ENCODE assay signal across 29 mouse cellular contexts in genomic region chr13:10990503-10991025, GRCm38 (mm10).
DNase-seq lines count a peak whose midpoint lies in the region; ATAC-seq lines count a peak whose summit lies in the region.
"Had no signal": no experiment of that assay in that cellular context is flagged by ENCODE, and none has a peak within 500 bp of the region (broad histone marks: within the 10 kb centered on the region; RNA-seq: fewer than 3 reads in every experiment).

No protein-coding gene starts in this region.

- no peak overlapping the region for H3K27ac ChIP-seq in forebrain, embryonic 13.5 days
- no peak overlapping the region for H3K27ac ChIP-seq in forebrain, embryonic 11.5 days (ENCODE audit: low read depth, low read length)
- no peak overlapping the region for H3K27ac ChIP-seq in kidney, embryonic 16.5 days (ENCODE audit: low read length)
- no peak overlapping the region for H3K27ac ChIP-seq in liver, embryonic 12.5 days
- H3K27ac ChIP-seq: embryonic facial prominence, embryonic 10.5 days; embryonic facial prominence, embryonic 15.5 days; gastrocnemius, adult 2 months; heart, adult 2 months; hindbrain, embryonic 15.5 days; kidney, embryonic 15.5 days; limb, embryonic 13.5 days; neural tube, embryonic 13.5 days; stomach, postnatal 0 days had no signal

- ATAC-seq in forebrain, embryonic 13.5 days, result 0 out of 2 replicates have a peak, but pooled peaks have one; percentile 34
- ATAC-seq in forebrain, embryonic 11.5 days (replicated peaks; ENCODE audit: low FRiP score), result no peak
- ATAC-seq in kidney, embryonic 16.5 days (ENCODE audit: low FRiP score, low TSS enrichment), result no peak
- no peak for ATAC-seq in liver, embryonic 12.5 days
- ATAC-seq: liver, postnatal 0 days had no signal

- no peak for DNase-seq in forebrain, embryonic 11.5 days (ENCODE audit: low spot score)
- DNase-seq in layer of hippocampus, adult 18-20 months (ENCODE audit: low spot score in 2 of 2), result peak; percentile 11 to 39
- DNase-seq in layer of hippocampus, postnatal 10 days (ENCODE audit: low spot score in 2 of 2), result no peak
- peak; percentile 10 for DNase-seq in brain, adult 2 months (ENCODE audit: low read depth, low spot score)
- peak; percentile 9 to 31 for DNase-seq in layer of hippocampus, adult 8-10 months (ENCODE audit: low spot score in 2 of 2)
- DNase-seq: adrenal gland, postnatal 36 days; cerebellum, adult 18-20 months; gastrocnemius, adult 2 months; heart, adult 2 months; heart, postnatal 4 days; kidney, adult 18-20 months; kidney, postnatal 36 days; liver, postnatal 0 days; lung, postnatal 36 days; right cerebral cortex, postnatal 4 days; thymus, postnatal 4 days had no signal

- H3K27me3 ChIP-seq in forebrain, embryonic 13.5 days, result no peaks in the 10 kb centered on the region
- no peaks in the 10 kb centered on the region for H3K27me3 ChIP-seq in forebrain, embryonic 11.5 days (ENCODE audit: control insufficient read depth, insufficient read depth, low read length)
- no peaks in the 10 kb centered on the region for H3K27me3 ChIP-seq in kidney, embryonic 16.5 days (ENCODE audit: insufficient read depth, low read length)
- H3K27me3 ChIP-seq in liver, embryonic 12.5 days (replicated peaks), result no peaks in the 10 kb centered on the region
- H3K27me3 ChIP-seq: embryonic facial prominence, embryonic 15.5 days; heart, embryonic 12.5 days; hindbrain, embryonic 15.5 days; kidney, embryonic 15.5 days; limb, embryonic 13.5 days; neural tube, embryonic 13.5 days had no signal

- no peaks in the 10 kb centered on the region for H3K9me3 ChIP-seq in forebrain, embryonic 13.5 days (replicated peaks)
- no peaks in the 10 kb centered on the region for H3K9me3 ChIP-seq in forebrain, embryonic 11.5 days (ENCODE audit: control insufficient read depth, low read length)
- no peaks in the 10 kb centered on the region for H3K9me3 ChIP-seq in kidney, embryonic 16.5 days (ENCODE audit: low read length)
- H3K9me3 ChIP-seq in liver, embryonic 12.5 days (replicated peaks), result no peaks in the 10 kb centered on the region
- H3K9me3 ChIP-seq: embryonic facial prominence, embryonic 10.5 days; embryonic facial prominence, embryonic 15.5 days; heart, embryonic 12.5 days; hindbrain, embryonic 15.5 days; kidney, embryonic 15.5 days; limb, embryonic 13.5 days; neural tube, embryonic 13.5 days had no signal

- WGBS in forebrain, embryonic 13.5 days, result 83% methylated on average over 4 of the region's 4 CpGs
- 88% methylated on average over 4 of the region's 4 CpGs for WGBS in forebrain, embryonic 11.5 days
- WGBS in kidney, embryonic 16.5 days, result 86% methylated on average over 4 of the region's 4 CpGs
- 71% methylated on average over 4 of the region's 4 CpGs for WGBS in liver, embryonic 12.5 days (ENCODE audit: insufficient replicate concordance)

- H3K36me3 ChIP-seq in forebrain, embryonic 13.5 days (ENCODE audit: poor library complexity, severe bottlenecking), result no peaks in the 10 kb centered on the region
- H3K36me3 ChIP-seq in forebrain, embryonic 11.5 days (ENCODE audit: control insufficient read depth, insufficient read depth, low read length), result no peaks in the 10 kb centered on the region
- H3K36me3 ChIP-seq in kidney, embryonic 16.5 days (ENCODE audit: insufficient read depth, low read length), result no peaks in the 10 kb centered on the region
- no peaks in the 10 kb centered on the region for H3K36me3 ChIP-seq in liver, embryonic 12.5 days
- H3K36me3 ChIP-seq: embryonic facial prominence, embryonic 10.5 days; embryonic facial prominence, embryonic 15.5 days; heart, embryonic 12.5 days; hindbrain, embryonic 15.5 days; kidney, embryonic 15.5 days; limb, embryonic 13.5 days; neural tube, embryonic 13.5 days had no signal

- H3K4me1 ChIP-seq in forebrain, embryonic 13.5 days, result no peaks in the 10 kb centered on the region
- H3K4me1 ChIP-seq in forebrain, embryonic 11.5 days (replicated peaks; ENCODE audit: control insufficient read depth, insufficient read depth, low read length), result no peaks in the 10 kb centered on the region
- no peaks in the 10 kb centered on the region for H3K4me1 ChIP-seq in kidney, embryonic 16.5 days (ENCODE audit: insufficient read depth, low read length)
- no peaks in the 10 kb centered on the region for H3K4me1 ChIP-seq in liver, embryonic 12.5 days
- H3K4me1 ChIP-seq: embryonic facial prominence, embryonic 10.5 days; embryonic facial prominence, embryonic 15.5 days; heart, embryonic 12.5 days; hindbrain, embryonic 15.5 days; kidney, embryonic 15.5 days; limb, embryonic 13.5 days had no signal

- no peak overlapping the region for H3K9ac ChIP-seq in forebrain, embryonic 13.5 days
- H3K9ac ChIP-seq in forebrain, embryonic 11.5 days (ENCODE audit: low read length), result no peak overlapping the region
- no peak overlapping the region for H3K9ac ChIP-seq in kidney, embryonic 16.5 days (replicated peaks; ENCODE audit: low read length)
- H3K9ac ChIP-seq in liver, embryonic 12.5 days, result no peak overlapping the region
- H3K9ac ChIP-seq: embryonic facial prominence, embryonic 15.5 days; heart, embryonic 12.5 days; hindbrain, embryonic 15.5 days; kidney, embryonic 15.5 days; limb, embryonic 13.5 days; liver, postnatal 0 days; neural tube, embryonic 13.5 days had no signal

- H3K4me3 ChIP-seq in forebrain, embryonic 13.5 days, result no peak overlapping the region
- H3K4me3 ChIP-seq in forebrain, embryonic 11.5 days (ENCODE audit: low read depth, low read length), result no peak overlapping the region
- H3K4me3 ChIP-seq in kidney, embryonic 16.5 days (ENCODE audit: low read length), result no peak overlapping the region
- no peak overlapping the region for H3K4me3 ChIP-seq in liver, embryonic 12.5 days
- H3K4me3 ChIP-seq: embryonic facial prominence, embryonic 10.5 days; embryonic facial prominence, embryonic 15.5 days; gastrocnemius, adult 2 months; heart, adult 2 months; heart, embryonic 12.5 days; hindbrain, embryonic 15.5 days; kidney, embryonic 15.5 days; limb, embryonic 13.5 days; neural tube, embryonic 13.5 days had no signal

- H3K4me2 ChIP-seq in forebrain, embryonic 13.5 days, result no peak overlapping the region
- no peak overlapping the region for H3K4me2 ChIP-seq in forebrain, embryonic 11.5 days (ENCODE audit: low read depth, low read length, severe bottlenecking)
- no peak overlapping the region for H3K4me2 ChIP-seq in kidney, embryonic 16.5 days (replicated peaks; ENCODE audit: low read depth, low read length)
- H3K4me2 ChIP-seq in liver, embryonic 12.5 days, result no peak overlapping the region
- H3K4me2 ChIP-seq: embryonic facial prominence, embryonic 15.5 days; heart, embryonic 12.5 days; hindbrain, embryonic 15.5 days; kidney, embryonic 15.5 days; limb, embryonic 13.5 days; liver, embryonic 11.5 days; midbrain, embryonic 11.5 days; neural tube, embryonic 13.5 days had no signal

Comparison
In these comparisons a context has a peak if more than half of its experiments do, and no peak if none do; other contexts are left out.
1. DNase-seq: peak in layer of hippocampus, adult 18-20 months (2 of 2), brain, adult 2 months (single experiment) and layer of hippocampus, adult 8-10 months (2 of 2); none in forebrain, embryonic 11.5 days (single experiment) and layer of hippocampus, postnatal 10 days (0 of 2).